Mouse (Mus musculus) neural tube, embryonic 13.5 days (tissue): ENCODE results near the gene C1ql3. TPM values are rescaled to one million over a fixed set of nuclear protein-coding genes. Genes with fewer than 3 reads are reported as not detected.

ENCODE experiments used
- ATAC-seq: fragments of 200-750 bp; cut with Nextera tagmentation; 2 replicates; pipeline ENCODE4 v1.8.0; 2017; ENCODE audit warnings: low read depth, mild to moderate bottlenecking, moderate TSS enrichment, moderate library complexity
- H3K27ac ChIP-seq: fragments of 300-500 bp; sonication (generic); replicated peaks from 2 replicates; pipeline ENCODE4 v1.5.1; 2015; ENCODE audit warnings: moderate library complexity, mild to moderate bottlenecking, inconsistent platforms
- H3K27me3 ChIP-seq: fragments of 300-500 bp; sonication (generic); 2 replicates; pipeline ENCODE4 v1.6.1; 2015; ENCODE audit warnings: mild to moderate bottlenecking, inconsistent platforms
- H3K36me3 ChIP-seq: fragments of 300-500 bp; sonication (generic); 2 replicates; pipeline ENCODE4 v1.6.1; 2015; ENCODE audit warnings: mild to moderate bottlenecking, inconsistent platforms
- H3K4me1 ChIP-seq: fragments of 300-500 bp; sonication (generic); replicated peaks from 2 replicates; pipeline ENCODE4 v1.6.1; 2015; ENCODE audit warnings: inconsistent platforms
- H3K4me2 ChIP-seq: fragments of 300-500 bp; sonication (generic); 2 replicates; pipeline ENCODE4 v1.6.1; 2015; ENCODE audit warnings: inconsistent platforms, mild to moderate bottlenecking, moderate library complexity
- H3K4me3 ChIP-seq: fragments of 300-500 bp; sonication (generic); 2 replicates; pipeline ENCODE4 v1.5.1; 2015; ENCODE audit warnings: mild to moderate bottlenecking, inconsistent platforms
- H3K9ac ChIP-seq: fragments of 300-500 bp; sonication (generic); 2 replicates; pipeline ENCODE4 v1.6.1; 2015; ENCODE audit warnings: moderate library complexity, mild to moderate bottlenecking, inconsistent platforms
- H3K9me3 ChIP-seq: fragments of 300-500 bp; sonication (generic); 2 replicates; pipeline ENCODE4 v1.6.1; 2016; ENCODE audit warnings: inconsistent platforms
- WGBS: fragments of 180-500 bp; shearing (Covaris S2); methylation state at CpG from one replicate; pipeline ENCODE4 v1.1.7; 2015; 5-methylcytosine and 5-hydroxymethylcytosine counted together
- polyA plus RNA-seq: library from polyadenylated mRNA; unstranded; fragments of >200 nt; fragmentation: Nextera tagmentation; extraction: Ambion mirVana; gene quantifications from 2 replicates; pipeline ENCODE4 v1.2.1, GENCODE M21; 2015

C1ql3 gene
- polyA plus RNA-seq, 1 experiment from 2014 or later: 2.8 TPM

- Histone ChIP-seq H3K9ac (peak overlapping the region; percentile 70), H3K36me3 (no peaks in the 10 kb centered on the region), H3K4me1 (peaks cover 29% of the 10 kb centered on the region), H3K9me3 (no peaks in the 10 kb centered on the region), H3K4me3 (peak overlapping the region; percentile 54), H3K27ac (peak overlapping the region; percentile 35; the same call in 1 of the 2 replicates), H3K4me2 (peak overlapping the region; percentile 99), H3K27me3 (peaks cover 59% of the 10 kb centered on the region)
- ATAC-seq: peak; percentile 21; the same call in 1 of the 2 replicates
- WGBS: 6% methylated on average over 18 of the region's 18 CpGs
These were observed 2.2 kb downstream of the C1ql3 start for GRCm38 (mm10) chr2:13009261-13009972.

GRCm38 (mm10) chr2:13008433-13008832, 3.2 kb downstream of the C1ql3 start:
- no peak overlapping the region for H3K27ac ChIP-seq
- peaks cover 53% of the 10 kb centered on the region for H3K27me3 ChIP-seq
- H3K4me2 ChIP-seq: no peak overlapping the region

GRCm38 (mm10) chr2:13000026-13000425, 11.6 kb downstream of the C1ql3 start:
- 84% methylated on average over 2 of the region's 2 CpGs for WGBS
- H3K27me3 ChIP-seq: no peaks in the 10 kb centered on the region
- ATAC-seq: no peak

More at GRCm38 (mm10) chr2:13008433-13008832, 3.2 kb downstream of the C1ql3 start:
- ATAC-seq: no peak
- H3K9ac ChIP-seq: no peak overlapping the region
- no peak overlapping the region for H3K4me3 ChIP-seq
- no peaks in the 10 kb centered on the region for H3K9me3 ChIP-seq
- 66% methylated on average over 1 of the region's 1 CpGs for WGBS
- H3K4me1 ChIP-seq: peaks cover 29% of the 10 kb centered on the region
- no peaks in the 10 kb centered on the region for H3K36me3 ChIP-seq

GRCm38 (mm10) chr2:12984901-12985732, 26.5 kb downstream of the C1ql3 start:
- no peak overlapping the region for H3K27ac ChIP-seq
- no peaks in the 10 kb centered on the region for H3K27me3 ChIP-seq
- no peak for ATAC-seq
- no peaks in the 10 kb centered on the region for H3K4me1 ChIP-seq
- no peaks in the 10 kb centered on the region for H3K9me3 ChIP-seq
- no peaks in the 10 kb centered on the region for H3K36me3 ChIP-seq
- H3K9ac ChIP-seq: no peak overlapping the region
- no peak overlapping the region for H3K4me3 ChIP-seq
- H3K4me2 ChIP-seq: no peak overlapping the region
- 67% methylated on average over 4 of the region's 4 CpGs for WGBS

More at GRCm38 (mm10) chr2:13000026-13000425, 11.6 kb downstream of the C1ql3 start:
- H3K4me2 ChIP-seq: no peak overlapping the region
- H3K9me3 ChIP-seq: no peaks in the 10 kb centered on the region
- no peak overlapping the region for H3K9ac ChIP-seq
- H3K27ac ChIP-seq: no peak overlapping the region
- no peak overlapping the region for H3K4me3 ChIP-seq
- no peaks in the 10 kb centered on the region for H3K36me3 ChIP-seq
- H3K4me1 ChIP-seq: no peaks in the 10 kb centered on the region

GRCm38 (mm10) chr2:12978771-12979170, 32.8 kb downstream of the C1ql3 start:
- H3K4me2 ChIP-seq: no peak overlapping the region
- H3K27ac ChIP-seq: no peak overlapping the region
- H3K4me3 ChIP-seq: no peak overlapping the region
- no peaks in the 10 kb centered on the region for H3K9me3 ChIP-seq
- no peaks in the 10 kb centered on the region for H3K4me1 ChIP-seq
- no peak for ATAC-seq
- no peak overlapping the region for H3K9ac ChIP-seq
- H3K27me3 ChIP-seq: no peaks in the 10 kb centered on the region; the same call in 1 of the 2 replicates
- 70% methylated on average over 4 of the region's 4 CpGs for WGBS
- no peaks in the 10 kb centered on the region for H3K36me3 ChIP-seq

GRCm38 (mm10) chr2:12977367-12977766, 34.2 kb downstream of the C1ql3 start:
- Histone ChIP-seq H3K9ac (no peak overlapping the region), H3K9me3 (no peaks in the 10 kb centered on the region), H3K27me3 (no peaks in the 10 kb centered on the region; the same call in none of the 2 replicates), H3K27ac (no peak overlapping the region), H3K4me2 (no peak overlapping the region), H3K36me3 (no peaks in the 10 kb centered on the region), H3K4me1 (no peaks in the 10 kb centered on the region), H3K4me3 (no peak overlapping the region)
- no peak for ATAC-seq
- 93% methylated on average over 7 of the region's 7 CpGs for WGBS

GRCm38 (mm10) chr2:12973752-12974151, 37.9 kb downstream of the C1ql3 start:
- H3K27me3 ChIP-seq: no peaks in the 10 kb centered on the region; the same call in none of the 2 replicates
- no peak for ATAC-seq
- H3K4me3 ChIP-seq: no peak overlapping the region
- no peaks in the 10 kb centered on the region for H3K9me3 ChIP-seq
- no peak overlapping the region for H3K9ac ChIP-seq
- no peak overlapping the region for H3K27ac ChIP-seq
- WGBS: 58% methylated on average over 2 of the region's 2 CpGs
- no peak overlapping the region for H3K4me2 ChIP-seq
- peaks cover 3% of the 10 kb centered on the region; the same call in 1 of the 2 replicates for H3K4me1 ChIP-seq
- no peaks in the 10 kb centered on the region for H3K36me3 ChIP-seq

- Histone ChIP-seq H3K27ac (no peak overlapping the region), H3K36me3 (no peaks in the 10 kb centered on the region), H3K4me2 (no peak overlapping the region), H3K4me1 (peaks cover 3% of the 10 kb centered on the region; the same call in 1 of the 2 replicates), H3K9ac (no peak overlapping the region), H3K4me3 (no peak overlapping the region), H3K9me3 (no peaks in the 10 kb centered on the region), H3K27me3 (no peaks in the 10 kb centered on the region; the same call in 1 of the 2 replicates)
- WGBS: 47% methylated on average over 12 of the region's 12 CpGs
- no peak for ATAC-seq
These were observed 41.4 kb downstream of the C1ql3 start for GRCm38 (mm10) chr2:12970049-12970724.

- no peak for ATAC-seq
- H3K27me3 ChIP-seq: no peaks in the 10 kb centered on the region
These were observed 54.7 kb downstream of the C1ql3 start for GRCm38 (mm10) chr2:12956703-12957424.

More at GRCm38 (mm10) chr2:12956703-12957424, 54.7 kb downstream of the C1ql3 start:
- H3K4me1 ChIP-seq: no peaks in the 10 kb centered on the region
- H3K27ac ChIP-seq: no peak overlapping the region
- no peak overlapping the region for H3K4me3 ChIP-seq
- H3K9me3 ChIP-seq: peaks cover 5% of the 10 kb centered on the region; the same call in 1 of the 2 replicates
- no peak overlapping the region for H3K9ac ChIP-seq
- no peak overlapping the region for H3K4me2 ChIP-seq
- no peaks in the 10 kb centered on the region for H3K36me3 ChIP-seq
